Mouse (Mus musculus): ENCODE data around the gene Ctsd. TPM values are rescaled to one million over a fixed set of nuclear protein-coding genes. Genes with fewer than 3 reads are reported as not detected.

Ctsd gene
- total RNA-seq, 2 experiments from 2014 or later: 289 to 292 TPM

GRCm38 (mm10) chr7:142399250-142399649 lies 11.4 kb upstream of the Ctsd start:
- DNase-seq: no peak

- no peak for DNase-seq
These were observed 10.2 kb upstream of the Ctsd start for GRCm38 (mm10) chr7:142398052-142398451.

- DNase-seq: no peak
These were observed 8.8 kb upstream of the Ctsd start for GRCm38 (mm10) chr7:142396611-142397010.

- DNase-seq: no peak
These were observed 7.6 kb upstream of the Ctsd start for GRCm38 (mm10) chr7:142395472-142395871.

GRCm38 (mm10) chr7:142394261-142395190 lies 6.7 kb upstream of the Ctsd start:
- DNase-seq: no peak

GRCm38 (mm10) chr7:142393191-142393590 lies 5.4 kb upstream of the Ctsd start:
- no peak for DNase-seq

- DNase-seq: no peak
These were observed 3.8 kb upstream of the Ctsd start for GRCm38 (mm10) chr7:142391609-142392008.

- no peak for DNase-seq
These were observed 3.3 kb upstream of the Ctsd start for GRCm38 (mm10) chr7:142391108-142391507.

- no peak for DNase-seq
These were observed 2.3 kb upstream of the Ctsd start for GRCm38 (mm10) chr7:142389961-142390650.

GRCm38 (mm10) chr7:142388740-142389139 lies 902 bp upstream of the Ctsd start:
- DNase-seq: no peak

GRCm38 (mm10) chr7:142388198-142388597 lies 360 bp upstream of the Ctsd start:
- no peak for DNase-seq

GRCm38 (mm10) chr7:142386621-142387201 lies 1.1 kb downstream of the Ctsd start:
- DNase-seq: no peak

- DNase-seq: no peak
These were observed 2.0 kb downstream of the Ctsd start for GRCm38 (mm10) chr7:142385742-142386403.

- DNase-seq: no peak
These were observed 3.5 kb downstream of the Ctsd start for GRCm38 (mm10) chr7:142384306-142384705.

GRCm38 (mm10) chr7:142382567-142382966 lies 5.3 kb downstream of the Ctsd start, which contains the start of gene Gm49369:
Gene Gm49369 (minus strand): TSS chr7:142382667.
- no peak for DNase-seq

GRCm38 (mm10) chr7:142381175-142381574 lies 6.7 kb downstream of the Ctsd start:
- DNase-seq: no peak

GRCm38 (mm10) chr7:142379186-142379585 lies 8.7 kb downstream of the Ctsd start:
- no peak for DNase-seq

GRCm38 (mm10) chr7:142377233-142377925 lies 10.5 kb downstream of the Ctsd start:
- no peak for DNase-seq

GRCm38 (mm10) chr7:142376096-142376495 lies 11.7 kb downstream of the Ctsd start:
- DNase-seq: no peak

GRCm38 (mm10) chr7:142375261-142375724 lies 12.5 kb downstream of the Ctsd start:
- peak; percentile 27 to 40 for DNase-seq

- DNase-seq: no peak
These were observed 13.3 kb downstream of the Ctsd start for GRCm38 (mm10) chr7:142374413-142375015.

Data from layer of hippocampus, postnatal 36 days (tissue).